In genomic region chr12:38783291-38783690, GRCm38 (mm10) we compare ENCODE assay signal across 12 mouse cellular contexts. TPM values are rescaled to one million over a fixed set of nuclear protein-coding genes. Genes with fewer than 3 reads are reported as not detected.
A peak's percentile ranks its signal among the peaks of the same experiment; 100 is the strongest.
DNase-seq lines count a peak whose midpoint lies in the region; ATAC-seq lines count a peak whose summit lies in the region.
"Had no signal": no experiment of that assay in that cellular context is flagged by ENCODE, and none has a peak within 500 bp of the region (broad histone marks: within the 10 kb centered on the region; RNA-seq: fewer than 3 reads in every experiment).

No protein-coding gene starts in this region.

- no peak for ATAC-seq in limb, embryonic 13.5 days (ENCODE audit: low FRiP score, low read depth)
- ATAC-seq in embryonic facial prominence, embryonic 14.5 days (ENCODE audit: low read depth) = no peak

- no peaks in the 10 kb centered on the region for H3K27me3 ChIP-seq in limb, embryonic 13.5 days
- no peaks in the 10 kb centered on the region for H3K27me3 ChIP-seq in limb, embryonic 10.5 days (ENCODE audit: low read depth, poor library complexity, severe bottlenecking)
- no peaks in the 10 kb centered on the region for H3K27me3 ChIP-seq in embryonic facial prominence, embryonic 14.5 days (replicated peaks; ENCODE audit: control insufficient read depth, insufficient read depth, low read length)

- H3K36me3 ChIP-seq in limb, embryonic 13.5 days = no peaks in the 10 kb centered on the region
- no peaks in the 10 kb centered on the region for H3K36me3 ChIP-seq in limb, embryonic 10.5 days
- H3K36me3 ChIP-seq in embryonic facial prominence, embryonic 14.5 days (ENCODE audit: control insufficient read depth, insufficient read depth, low read length) = no peaks in the 10 kb centered on the region

- DNase-seq in cerebellum, adult 9-10 months = peak; percentile 65
- no peak for DNase-seq in cerebellum, adult 11 months
- no peak for DNase-seq in limb, embryonic 10.5 days (ENCODE audit: low spot score)
- no peak for DNase-seq in embryonic facial prominence, embryonic 14.5 days (ENCODE audit: low spot score)
- peak; percentile 9 for DNase-seq in retina, embryonic 14.5 days (ENCODE audit: low spot score)
- no peak for DNase-seq in thymus, postnatal 10 days (ENCODE audit: low spot score in 2 of 2)
- DNase-seq in right cerebral cortex, postnatal 36 days (ENCODE audit: low spot score in 2 of 2) = no peak
- DNase-seq: gastrocnemius, postnatal 36 days; kidney, postnatal 10 days; left cerebral cortex, postnatal 4 days had no signal

- WGBS in limb, embryonic 13.5 days = 66% methylated on average over 1 of the region's 1 CpGs
- WGBS in limb, embryonic 10.5 days = 72% methylated on average over 1 of the region's 1 CpGs
- 52% methylated on average over 1 of the region's 1 CpGs for WGBS in embryonic facial prominence, embryonic 14.5 days

- no peak overlapping the region for H3K9ac ChIP-seq in limb, embryonic 13.5 days
- H3K9ac ChIP-seq in embryonic facial prominence, embryonic 14.5 days (ENCODE audit: low read depth, low read length) = no peak overlapping the region

- H3K9me3 ChIP-seq in limb, embryonic 13.5 days = no peaks in the 10 kb centered on the region
- no peaks in the 10 kb centered on the region for H3K9me3 ChIP-seq in limb, embryonic 10.5 days (replicated peaks)
- H3K9me3 ChIP-seq in embryonic facial prominence, embryonic 14.5 days (ENCODE audit: control insufficient read depth, low read length) = no peaks in the 10 kb centered on the region
- H3K9me3 ChIP-seq: megakaryocyte, embryonic 14.5 days had no signal

- H3K4me3 ChIP-seq in limb, embryonic 13.5 days = no peak overlapping the region
- H3K4me3 ChIP-seq in limb, embryonic 10.5 days = no peak overlapping the region
- H3K4me3 ChIP-seq in embryonic facial prominence, embryonic 14.5 days (ENCODE audit: low read depth, low read length) = no peak overlapping the region
- H3K4me3 ChIP-seq: megakaryocyte, embryonic 14.5 days had no signal

- peak overlapping the region; percentile 19 for H3K4me2 ChIP-seq in limb, embryonic 13.5 days (replicated peaks)
- peak overlapping the region; percentile 5; the same call in 1 of the 2 replicates for H3K4me2 ChIP-seq in embryonic facial prominence, embryonic 14.5 days (ENCODE audit: low read depth, low read length)

- no peak overlapping the region for H3K27ac ChIP-seq in limb, embryonic 13.5 days
- H3K27ac ChIP-seq in limb, embryonic 10.5 days = no peak overlapping the region
- no peak overlapping the region for H3K27ac ChIP-seq in embryonic facial prominence, embryonic 14.5 days (replicated peaks; ENCODE audit: low read depth, low read length)

- H3K4me1 ChIP-seq in limb, embryonic 13.5 days = peaks cover 13% of the 10 kb centered on the region
- H3K4me1 ChIP-seq in limb, embryonic 10.5 days = peaks cover 10% of the 10 kb centered on the region
- peaks cover 6% of the 10 kb centered on the region for H3K4me1 ChIP-seq in embryonic facial prominence, embryonic 14.5 days (ENCODE audit: control insufficient read depth, insufficient read depth, low read length)

RNA-seq across cellular contexts. Expression of gene Etv1, which starts 4.1 kb away (rescaled TPM):
- polyA plus RNA-seq in limb, embryonic 13.5 days (2015; fragmentation: Nextera tagmentation; extraction: Ambion mirVana) = 26.1 and 31.0 TPM in 2 replicates
- polyA plus RNA-seq in limb, embryonic 10.5 days (2016; fragmentation: Nextera tagmentation; extraction: Ambion mirVana) = 7.8 and 11.1 TPM in 2 replicates
- 22.6 and 22.8 TPM in 2 replicates for polyA plus RNA-seq in embryonic facial prominence, embryonic 14.5 days (2014; fragmentation: Nextera tagmentation; extraction: Ambion mirVana)

Comparison
In these comparisons a context has a peak if more than half of its experiments do, and no peak if none do; other contexts are left out.
1. DNase-seq: peak in cerebellum, adult 9-10 months (single experiment) and retina, embryonic 14.5 days (single experiment); none in cerebellum, adult 11 months (single experiment), limb, embryonic 10.5 days (single experiment), embryonic facial prominence, embryonic 14.5 days (single experiment), thymus, postnatal 10 days (0 of 2) and right cerebral cortex, postnatal 36 days (0 of 2).